Mouse (Mus musculus): ENCODE results near the gene Bcor. TPM values are rescaled to one million over a fixed set of nuclear protein-coding genes. Genes with fewer than 3 reads are reported as not detected.

Gene Bcor
- polyA plus RNA-seq, 1 experiment from 2014 or later: 4.5 TPM

DNA sequence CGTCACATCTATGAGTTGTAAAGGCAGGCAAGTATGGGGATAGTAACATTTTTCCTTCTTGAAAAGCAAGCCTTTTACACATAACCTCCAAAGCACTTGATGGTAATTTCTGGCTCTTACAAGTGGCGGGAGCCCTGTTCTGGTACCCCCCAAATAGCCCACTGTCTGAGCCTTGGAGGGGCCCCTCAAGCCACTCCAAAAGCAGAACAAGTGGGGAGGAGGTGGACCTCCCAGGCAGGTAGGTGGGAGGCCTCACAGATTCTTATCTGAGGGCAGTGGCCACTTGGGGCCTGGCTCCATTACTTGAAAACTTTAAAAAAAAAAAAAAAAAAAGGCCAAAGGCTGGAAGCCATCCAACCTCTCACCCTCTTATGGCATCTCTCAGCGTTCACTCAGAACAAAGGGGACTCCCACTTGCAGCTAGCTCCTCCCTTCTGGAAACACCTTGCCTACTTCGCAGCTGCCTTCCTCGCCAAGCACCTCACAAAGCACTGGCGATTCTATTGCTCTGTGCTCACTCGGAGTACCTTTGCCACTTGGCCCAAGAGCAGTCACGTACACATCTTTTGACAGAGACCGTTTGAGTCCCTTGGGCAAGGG lies 106.7 kb downstream of the Bcor start:
- 75% methylated on average over 9 of the region's 9 CpGs for WGBS (ENCODE audit: insufficient replicate concordance)
- Histone ChIP-seq H3K36me3 (ENCODE audit: control insufficient read depth, insufficient read depth) (peaks cover 2% of the 10 kb centered on the region), H3K4me2 (ENCODE audit: low read depth, low read length) (no peak overlapping the region), H3K9ac (ENCODE audit: low read depth, low read length) (no peak overlapping the region), H3K27ac (ENCODE audit: low read length) (no peak overlapping the region), H3K27me3 (ENCODE audit: control insufficient read depth, insufficient read depth, low read depth, low read length) (no peaks in the 10 kb centered on the region), H3K4me1 (ENCODE audit: control insufficient read depth, low read depth, low read length) (no peaks in the 10 kb centered on the region), H3K9me3 (replicated peaks; ENCODE audit: control insufficient read depth, low read length) (no peaks in the 10 kb centered on the region), H3K4me3 (ENCODE audit: low read depth, low read length) (no peak overlapping the region)
- no peak for ATAC-seq (ENCODE audit: low read depth)

DNA sequence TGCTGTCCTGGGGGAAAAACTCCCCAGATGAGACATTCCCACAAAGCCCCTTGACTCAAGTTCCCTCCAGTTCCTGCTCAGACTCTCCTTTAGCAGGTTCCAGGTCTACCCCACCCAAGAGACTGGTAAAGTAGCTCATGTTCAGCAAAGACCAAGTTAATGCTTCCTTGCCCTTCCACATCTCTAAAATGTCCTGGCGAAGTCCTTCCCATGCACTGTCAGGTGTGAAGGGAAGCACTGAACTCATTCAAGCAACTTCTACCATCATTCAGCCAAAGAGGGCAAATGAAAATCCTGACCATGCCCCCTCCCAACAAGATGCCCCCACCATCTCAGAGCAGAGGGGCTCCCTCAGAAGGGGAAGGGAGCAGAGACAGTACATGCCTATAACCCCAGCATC lies 107.5 kb downstream of the Bcor start:
- H3K36me3 ChIP-seq (ENCODE audit: control insufficient read depth, insufficient read depth): peaks cover 2% of the 10 kb centered on the region; the same call in 1 of the 2 replicates
- 82% methylated on average over 1 of the region's 1 CpGs for WGBS (ENCODE audit: insufficient replicate concordance)
- no peak overlapping the region for H3K9ac ChIP-seq (ENCODE audit: low read depth, low read length)
- no peak for ATAC-seq (ENCODE audit: low read depth)
- no peak overlapping the region for H3K4me3 ChIP-seq (ENCODE audit: low read depth, low read length)
- H3K4me2 ChIP-seq (ENCODE audit: low read depth, low read length): no peak overlapping the region
- no peaks in the 10 kb centered on the region for H3K4me1 ChIP-seq (ENCODE audit: control insufficient read depth, low read depth, low read length)
- H3K27me3 ChIP-seq (ENCODE audit: control insufficient read depth, insufficient read depth, low read depth, low read length): no peaks in the 10 kb centered on the region
- H3K9me3 ChIP-seq (replicated peaks; ENCODE audit: control insufficient read depth, low read length): no peaks in the 10 kb centered on the region
- no peak overlapping the region for H3K27ac ChIP-seq (ENCODE audit: low read length)

GRCm38 (mm10) chrX:12048721-12049120 lies 111.4 kb downstream of the Bcor start:
- H3K4me3 ChIP-seq (ENCODE audit: low read depth, low read length): no peak overlapping the region
- no peaks in the 10 kb centered on the region for H3K4me1 ChIP-seq (ENCODE audit: control insufficient read depth, low read depth, low read length)
- H3K27ac ChIP-seq (ENCODE audit: low read length): no peak overlapping the region
- WGBS (ENCODE audit: insufficient replicate concordance): 55% methylated on average over 10 of the region's 11 CpGs
- H3K36me3 ChIP-seq (ENCODE audit: control insufficient read depth, insufficient read depth): no peaks in the 10 kb centered on the region; the same call in 1 of the 2 replicates
- H3K4me2 ChIP-seq (ENCODE audit: low read depth, low read length): no peak overlapping the region
- no peaks in the 10 kb centered on the region for H3K27me3 ChIP-seq (ENCODE audit: control insufficient read depth, insufficient read depth, low read depth, low read length)
- H3K9ac ChIP-seq (ENCODE audit: low read depth, low read length): no peak overlapping the region
- H3K9me3 ChIP-seq (replicated peaks; ENCODE audit: control insufficient read depth, low read length): no peaks in the 10 kb centered on the region
- ATAC-seq (ENCODE audit: low read depth): no peak

DNA sequence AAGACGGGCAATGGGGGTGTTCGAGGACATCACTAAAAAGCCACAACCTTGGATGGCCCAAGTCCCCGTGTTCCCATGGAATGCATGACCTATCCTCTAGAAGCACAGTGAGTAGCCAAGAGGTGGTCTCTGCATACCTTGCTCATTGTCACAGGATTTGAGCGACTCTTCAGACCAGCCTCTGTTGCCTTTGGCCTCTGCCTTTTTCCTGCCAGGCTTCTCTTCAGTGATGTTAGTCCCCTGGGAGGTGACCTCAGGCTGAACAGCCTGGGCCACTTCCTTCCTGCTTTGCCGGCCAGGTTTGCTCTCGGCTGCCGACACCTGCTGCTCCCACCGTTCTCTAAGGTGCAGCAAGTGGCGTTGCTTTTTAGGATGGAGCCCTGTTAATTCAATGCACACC lies 112.0 kb downstream of the Bcor start:
- Histone ChIP-seq H3K36me3 (ENCODE audit: control insufficient read depth, insufficient read depth) (no peaks in the 10 kb centered on the region; the same call in 1 of the 2 replicates), H3K9me3 (replicated peaks; ENCODE audit: control insufficient read depth, low read length) (no peaks in the 10 kb centered on the region), H3K27ac (ENCODE audit: low read length) (no peak overlapping the region), H3K9ac (ENCODE audit: low read depth, low read length) (no peak overlapping the region), H3K4me1 (ENCODE audit: control insufficient read depth, low read depth, low read length) (no peaks in the 10 kb centered on the region; the same call in 1 of the 2 replicates), H3K4me3 (ENCODE audit: low read depth, low read length) (no peak overlapping the region), H3K4me2 (ENCODE audit: low read depth, low read length) (no peak overlapping the region), H3K27me3 (ENCODE audit: control insufficient read depth, insufficient read depth, low read depth, low read length) (no peaks in the 10 kb centered on the region)
- ATAC-seq (ENCODE audit: low read depth): no peak
- WGBS (ENCODE audit: insufficient replicate concordance): 52% methylated on average over 9 of the region's 9 CpGs

DNA sequence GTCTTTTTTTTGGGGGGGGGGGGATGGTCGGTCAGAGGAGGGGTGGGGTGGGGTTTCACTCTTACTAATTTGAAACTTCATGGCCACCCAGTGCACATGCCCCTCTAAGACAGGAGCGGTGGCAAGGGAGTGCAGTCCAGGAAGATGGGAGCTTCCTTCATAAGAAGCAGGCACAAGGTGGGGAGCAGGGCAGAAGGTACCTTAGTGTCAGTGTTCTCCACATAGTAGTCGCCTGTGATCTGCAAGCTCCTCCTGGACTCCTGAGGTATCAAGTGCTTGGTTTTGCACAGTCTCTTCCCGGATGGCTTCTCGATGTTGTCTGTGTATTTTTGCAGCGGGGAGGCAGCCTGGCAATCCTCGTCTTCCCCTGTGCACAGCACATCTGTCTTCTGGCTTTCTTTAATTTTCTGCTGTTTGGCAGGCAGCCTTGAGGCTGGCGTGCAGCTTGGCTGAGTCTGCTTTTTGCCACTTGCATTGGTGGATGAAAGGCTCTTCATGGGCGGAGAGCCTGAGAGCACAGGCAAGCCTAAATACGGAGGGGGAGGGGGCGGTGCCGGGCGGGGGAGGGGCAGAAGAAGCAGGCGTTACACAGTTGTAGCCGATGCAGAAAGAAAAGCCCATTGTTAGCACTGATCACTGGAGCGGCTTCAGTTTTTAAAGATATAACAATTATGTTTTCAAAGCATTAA lies 112.8 kb downstream of the Bcor start:
- WGBS (ENCODE audit: insufficient replicate concordance): 50% methylated on average over 16 of the region's 16 CpGs
- no peak for ATAC-seq (ENCODE audit: low read depth)
- no peaks in the 10 kb centered on the region; the same call in 1 of the 2 replicates for H3K36me3 ChIP-seq (ENCODE audit: control insufficient read depth, insufficient read depth)

GRCm38 (mm10) chrX:12046676-12047075 lies 113.5 kb downstream of the Bcor start:
- Histone ChIP-seq H3K4me1 (ENCODE audit: control insufficient read depth, low read depth, low read length) (no peaks in the 10 kb centered on the region; the same call in 1 of the 2 replicates), H3K9ac (ENCODE audit: low read depth, low read length) (no peak overlapping the region), H3K4me2 (ENCODE audit: low read depth, low read length) (no peak overlapping the region), H3K27ac (ENCODE audit: low read length) (no peak overlapping the region), H3K36me3 (ENCODE audit: control insufficient read depth, insufficient read depth) (no peaks in the 10 kb centered on the region; the same call in 1 of the 2 replicates), H3K4me3 (ENCODE audit: low read depth, low read length) (no peak overlapping the region), H3K27me3 (ENCODE audit: control insufficient read depth, insufficient read depth, low read depth, low read length) (no peaks in the 10 kb centered on the region), H3K9me3 (replicated peaks; ENCODE audit: control insufficient read depth, low read length) (no peaks in the 10 kb centered on the region)
- ATAC-seq (ENCODE audit: low read depth): no peak
- WGBS (ENCODE audit: insufficient replicate concordance): 59% methylated on average over 13 of the region's 13 CpGs

More for the DNA sequence above, 112.8 kb downstream of the Bcor start:
- no peak overlapping the region for H3K27ac ChIP-seq (ENCODE audit: low read length)
- H3K9me3 ChIP-seq (replicated peaks; ENCODE audit: control insufficient read depth, low read length): no peaks in the 10 kb centered on the region
- no peaks in the 10 kb centered on the region for H3K27me3 ChIP-seq (ENCODE audit: control insufficient read depth, insufficient read depth, low read depth, low read length)
- no peak overlapping the region for H3K9ac ChIP-seq (ENCODE audit: low read depth, low read length)
- no peak overlapping the region for H3K4me3 ChIP-seq (ENCODE audit: low read depth, low read length)
- H3K4me1 ChIP-seq (ENCODE audit: control insufficient read depth, low read depth, low read length): no peaks in the 10 kb centered on the region; the same call in 1 of the 2 replicates
- H3K4me2 ChIP-seq (ENCODE audit: low read depth, low read length): no peak overlapping the region

GRCm38 (mm10) chrX:12043352-12043751 lies 116.8 kb downstream of the Bcor start:
- ATAC-seq (ENCODE audit: low read depth): peak; percentile 61
- Histone ChIP-seq H3K27ac (ENCODE audit: low read length) (no peak overlapping the region), H3K27me3 (ENCODE audit: control insufficient read depth, insufficient read depth, low read depth, low read length) (no peaks in the 10 kb centered on the region)

GRCm38 (mm10) chrX:12041453-12041852 lies 118.7 kb downstream of the Bcor start:
- no peaks in the 10 kb centered on the region for H3K9me3 ChIP-seq (replicated peaks; ENCODE audit: control insufficient read depth, low read length)
- H3K4me2 ChIP-seq (ENCODE audit: low read depth, low read length): no peak overlapping the region
- H3K4me3 ChIP-seq (ENCODE audit: low read depth, low read length): no peak overlapping the region
- no peaks in the 10 kb centered on the region; the same call in 1 of the 2 replicates for H3K4me1 ChIP-seq (ENCODE audit: control insufficient read depth, low read depth, low read length)
- no peak overlapping the region for H3K27ac ChIP-seq (ENCODE audit: low read length)
- no peaks in the 10 kb centered on the region for H3K27me3 ChIP-seq (ENCODE audit: control insufficient read depth, insufficient read depth, low read depth, low read length)
- H3K36me3 ChIP-seq (ENCODE audit: control insufficient read depth, insufficient read depth): peaks cover 3% of the 10 kb centered on the region
- H3K9ac ChIP-seq (ENCODE audit: low read depth, low read length): no peak overlapping the region
- WGBS (ENCODE audit: insufficient replicate concordance): 75% methylated on average over 5 of the region's 5 CpGs
- no peak for ATAC-seq (ENCODE audit: low read depth)

More at GRCm38 (mm10) chrX:12043352-12043751, 116.8 kb downstream of the Bcor start:
- 73% methylated on average over 14 of the region's 14 CpGs for WGBS (ENCODE audit: insufficient replicate concordance)
- peaks cover 3% of the 10 kb centered on the region for H3K36me3 ChIP-seq (ENCODE audit: control insufficient read depth, insufficient read depth)
- no peaks in the 10 kb centered on the region for H3K9me3 ChIP-seq (replicated peaks; ENCODE audit: control insufficient read depth, low read length)
- H3K4me3 ChIP-seq (ENCODE audit: low read depth, low read length): no peak overlapping the region
- H3K4me2 ChIP-seq (ENCODE audit: low read depth, low read length): no peak overlapping the region
- no peak overlapping the region for H3K9ac ChIP-seq (ENCODE audit: low read depth, low read length)
- H3K4me1 ChIP-seq (ENCODE audit: control insufficient read depth, low read depth, low read length): no peaks in the 10 kb centered on the region; the same call in 1 of the 2 replicates
